Mouse (Mus musculus) T-helper 2 cell (primary cell): Measurements from ENCODE around the gene Adamts4.
"Not testable (repeated sequence)": the region's sequence is repeated elsewhere in the genome, so short reads cannot be mapped to it uniquely, and the experiment has no call there.

Experiments
- in situ Hi-C: fragments of 300-600 bp; cut with MboI, MseI; formaldehyde crosslinking; loops from one replicate; pipeline ENCODE4 v1.15.1; 2025; ENCODE audit warnings: high pct_unique_total_duplicates

Gene Adamts4

DNA sequence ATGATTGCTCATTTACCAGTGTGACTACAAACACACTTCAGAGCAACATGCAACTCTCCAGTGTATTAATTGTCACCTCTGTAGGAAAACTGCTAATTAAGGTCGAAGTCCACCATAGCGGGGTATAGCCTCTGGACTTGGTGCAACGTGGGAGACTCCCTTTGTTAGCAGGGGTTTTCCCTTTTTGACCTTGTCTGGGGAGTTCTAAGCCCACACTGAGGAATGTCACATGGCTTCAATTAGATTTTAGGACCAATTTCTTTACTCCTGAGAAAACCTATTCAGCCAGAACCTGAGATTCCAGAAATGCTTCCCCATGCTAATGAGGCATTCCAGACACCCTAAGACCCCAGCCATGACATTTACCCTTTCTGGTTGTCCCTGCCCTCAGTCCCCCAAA, 20.0 kb upstream of the Adamts4 start:
- in situ Hi-C loops, result no loop called here

DNA sequence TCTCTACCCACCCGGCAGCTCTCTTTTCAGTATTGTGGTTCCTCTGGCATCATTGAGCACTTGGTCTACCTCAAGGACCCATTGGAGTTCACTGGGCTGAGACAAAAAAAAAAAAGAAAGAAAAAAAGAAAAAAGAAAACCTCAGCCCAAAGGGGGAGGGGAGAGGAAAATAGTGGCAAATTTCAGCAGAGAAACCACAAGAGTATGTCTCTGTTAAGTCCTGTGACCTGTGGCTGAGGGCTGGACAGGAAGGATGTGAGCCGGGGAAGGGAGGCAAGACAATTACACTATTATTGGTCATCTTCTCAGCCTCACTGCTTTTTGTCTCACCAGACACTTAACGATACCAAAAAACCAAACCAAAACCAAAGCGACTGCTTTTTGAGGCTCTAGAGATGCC, 18.4 kb upstream of the Adamts4 start:
- in situ Hi-C loops, result no loop called here

DNA sequence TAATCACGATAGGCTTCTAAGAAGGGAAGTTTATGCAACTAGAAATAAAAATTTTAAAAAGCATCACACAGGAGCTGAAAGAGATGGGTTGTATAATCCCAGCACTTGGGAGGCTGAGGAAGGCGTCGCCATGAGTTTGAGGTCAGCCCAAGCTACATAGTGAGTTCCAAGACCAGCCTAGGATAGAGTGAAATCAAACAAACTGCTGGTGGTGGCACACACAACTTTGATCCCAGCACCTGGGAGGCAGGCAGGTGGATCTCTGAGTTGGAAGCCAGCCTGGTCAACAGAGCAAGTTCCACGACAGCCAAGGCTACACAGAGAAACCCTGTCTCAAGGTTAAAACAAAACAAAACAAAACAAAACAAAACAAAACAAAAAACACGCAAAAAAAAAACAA, 17.9 kb upstream of the Adamts4 start:
- in situ Hi-C loops, result no loop called here

DNA sequence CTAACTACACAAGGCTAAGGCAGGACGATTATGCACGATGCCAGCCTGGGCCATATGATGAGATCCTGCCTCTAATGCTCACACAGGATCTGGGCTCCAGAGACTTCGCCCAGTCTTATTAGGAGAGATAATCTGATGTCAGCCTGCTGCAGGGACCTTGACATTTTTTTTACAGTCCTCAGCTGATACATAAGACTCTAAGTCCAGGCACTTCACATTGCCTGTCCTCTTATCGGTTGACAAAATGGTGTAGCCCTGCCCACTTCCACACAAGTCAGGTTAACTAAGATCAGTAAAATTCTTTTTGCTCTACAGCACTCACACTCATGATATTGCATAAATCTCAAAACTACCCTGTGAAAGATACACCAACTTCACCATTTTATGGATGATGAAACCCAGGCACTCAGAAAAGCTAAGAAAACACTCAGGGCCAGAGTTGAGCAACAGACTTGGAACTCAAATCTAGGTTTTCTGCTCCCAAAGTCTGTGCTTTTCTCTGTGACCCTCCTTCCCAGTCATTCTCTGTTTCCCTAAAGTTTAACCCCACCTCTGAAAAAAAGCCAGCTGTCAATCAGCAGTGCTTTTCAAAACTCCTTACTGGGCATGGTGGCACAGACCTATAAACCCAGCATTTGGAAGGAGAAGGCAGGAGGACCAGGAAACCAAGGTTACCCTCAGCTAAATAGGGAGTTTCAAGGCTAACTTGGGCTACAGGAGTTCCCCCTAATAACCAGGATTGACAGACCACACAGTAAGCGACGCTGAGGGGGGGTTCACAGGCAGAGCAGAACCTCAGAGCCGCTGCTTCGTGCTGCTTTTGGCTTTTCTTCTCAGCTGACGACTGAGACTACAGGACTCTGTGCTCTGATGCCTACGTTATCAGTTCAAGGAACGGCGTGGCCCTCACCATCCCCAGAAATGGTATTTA, 17.2 kb upstream of the Adamts4 start:
- in situ Hi-C loops, result no loop called here

DNA sequence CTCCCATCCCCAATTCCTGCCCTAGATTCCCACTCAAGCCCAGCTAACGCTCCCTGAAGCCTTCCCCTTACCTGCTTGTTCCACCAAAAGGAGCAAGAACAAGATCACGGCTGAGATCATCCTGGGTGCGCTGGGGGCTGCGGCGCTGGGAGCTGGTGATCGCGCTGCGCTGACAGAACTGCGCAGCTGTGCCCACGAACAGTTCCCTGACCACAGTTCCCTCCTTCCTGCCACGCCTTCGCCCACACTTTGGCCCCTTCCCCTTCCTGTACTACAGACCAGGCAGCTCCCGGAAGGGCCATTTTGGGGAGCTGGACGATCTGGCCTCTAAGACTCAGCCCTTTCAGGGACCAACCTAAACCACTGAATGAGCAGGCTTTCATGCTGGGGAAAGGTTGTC, 16.1 kb upstream of the Adamts4 start, which contains the start of gene Fcer1g:
TSS of gene Fcer1g (minus strand) at position 240 of the 400 bp plus-strand sequence.
- in situ Hi-C loops, result no loop called here

DNA sequence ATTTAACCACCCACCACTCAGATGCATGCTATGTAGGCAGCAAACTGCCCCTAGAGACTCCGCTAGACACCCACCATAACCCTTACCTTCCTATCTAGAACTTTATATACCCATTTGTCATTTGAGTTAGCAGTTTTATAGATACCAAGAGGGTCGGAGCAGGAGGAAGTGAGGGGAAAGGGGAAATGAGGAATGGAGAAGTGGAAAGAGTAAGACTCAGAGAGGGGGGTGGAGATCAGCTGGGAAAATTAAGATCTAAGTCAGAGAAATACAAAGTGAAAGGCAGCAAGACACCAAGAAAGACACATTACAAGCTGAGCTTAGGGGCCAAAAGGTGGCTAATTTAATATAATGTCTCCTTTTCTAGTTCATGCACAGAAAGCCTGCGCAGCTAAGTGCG, 15.7 kb upstream of the Adamts4 start:
- in situ Hi-C loops, result no loop called here

DNA sequence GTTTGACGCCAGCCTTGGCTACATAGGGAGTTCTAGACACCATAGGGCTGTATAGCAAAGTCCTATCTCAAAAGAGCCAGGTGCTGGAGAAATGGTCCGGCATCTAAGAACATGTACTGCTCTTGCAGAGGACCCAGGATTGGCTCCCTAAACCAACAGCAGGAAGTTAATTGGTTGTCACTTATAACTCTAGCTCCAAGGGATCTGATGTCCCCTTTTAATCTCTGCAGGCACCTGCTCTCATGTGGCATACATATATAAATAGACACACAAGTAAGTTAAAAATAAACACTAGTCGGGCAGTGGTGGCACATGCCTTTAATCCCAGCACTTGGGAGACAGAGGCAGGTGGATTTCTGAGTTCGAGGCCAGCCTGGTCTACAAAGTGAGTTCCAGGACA, 14.4 kb upstream of the Adamts4 start:
- in situ Hi-C loops, result no loop called here

DNA sequence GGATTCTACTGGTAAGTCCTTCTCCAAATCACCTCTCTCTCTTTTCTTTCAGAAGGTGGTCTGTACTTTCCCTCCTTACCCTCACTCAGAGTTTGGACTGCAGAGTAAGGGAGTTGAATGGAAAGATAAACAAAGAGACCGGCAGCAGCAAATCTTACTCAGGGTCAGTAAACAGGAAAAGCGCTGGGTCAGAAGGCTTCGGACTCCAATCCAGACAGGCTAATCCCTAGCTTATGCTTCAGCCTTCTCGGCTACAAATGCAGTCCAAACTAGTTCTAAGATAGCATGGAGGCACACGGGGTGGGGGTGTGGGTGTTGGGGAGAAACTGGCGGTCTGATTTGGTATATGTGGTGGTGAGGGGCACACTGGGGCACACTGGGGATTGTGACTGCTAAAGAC, 12.8 kb upstream of the Adamts4 start:
- in situ Hi-C loops, result no loop called here

DNA sequence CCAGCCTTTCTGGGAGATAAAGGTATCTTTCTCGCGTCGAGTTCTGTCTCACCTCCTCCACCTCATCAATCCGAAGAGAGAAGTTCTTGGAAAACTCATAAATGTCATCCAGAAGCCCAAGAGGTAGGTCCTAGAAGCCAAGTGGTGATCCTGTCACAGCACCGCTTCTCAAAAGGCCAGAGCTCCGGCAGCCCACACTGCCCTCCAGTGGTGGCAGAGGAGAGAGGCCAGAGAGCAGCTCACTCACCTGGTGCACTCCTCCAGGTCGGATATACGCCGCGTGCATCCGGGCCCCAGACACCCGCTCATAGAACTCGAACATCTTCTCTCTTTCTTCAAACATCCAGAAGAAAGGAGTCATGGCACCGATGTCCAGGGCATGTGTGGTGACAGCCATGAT, 11.8 kb upstream of the Adamts4 start:
- in situ Hi-C loops, result no loop called here

DNA sequence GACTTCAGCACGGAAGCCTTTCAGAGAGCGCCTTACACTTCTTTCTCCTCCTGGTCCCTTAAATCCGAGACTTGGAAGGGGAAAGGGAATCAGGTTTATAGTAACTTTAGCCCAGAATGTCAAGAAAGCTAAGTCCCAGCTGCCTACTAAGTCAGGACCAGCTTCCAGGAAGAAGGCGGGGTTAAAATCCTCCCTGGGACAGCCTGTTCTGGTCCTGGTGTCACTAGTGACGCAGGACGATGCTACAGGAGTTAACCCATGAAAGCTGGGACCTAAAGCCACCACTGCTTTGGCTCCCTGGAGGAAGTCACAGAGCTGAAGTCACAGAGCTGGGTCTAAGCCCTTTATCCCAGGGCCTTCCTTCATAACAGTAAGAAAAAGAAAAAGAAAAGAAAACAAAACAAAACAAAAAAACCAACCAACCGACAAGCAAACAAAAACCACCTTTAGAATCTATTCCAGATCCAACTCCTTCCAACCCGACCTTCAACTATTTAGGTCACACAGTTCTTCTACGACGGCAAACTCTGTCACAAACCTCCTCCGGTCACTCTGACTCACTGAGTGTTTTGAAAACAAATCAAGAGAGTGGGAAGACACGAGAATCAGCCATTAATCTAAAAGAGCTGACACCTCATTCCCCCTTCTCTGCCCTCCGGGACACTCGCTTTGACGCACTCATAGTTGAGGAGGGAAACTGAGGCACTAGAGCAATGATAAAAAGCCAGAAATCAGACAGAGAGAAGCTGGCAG, 10.1 kb upstream of the Adamts4 start:
- in situ Hi-C loops, result no loop called here

DNA sequence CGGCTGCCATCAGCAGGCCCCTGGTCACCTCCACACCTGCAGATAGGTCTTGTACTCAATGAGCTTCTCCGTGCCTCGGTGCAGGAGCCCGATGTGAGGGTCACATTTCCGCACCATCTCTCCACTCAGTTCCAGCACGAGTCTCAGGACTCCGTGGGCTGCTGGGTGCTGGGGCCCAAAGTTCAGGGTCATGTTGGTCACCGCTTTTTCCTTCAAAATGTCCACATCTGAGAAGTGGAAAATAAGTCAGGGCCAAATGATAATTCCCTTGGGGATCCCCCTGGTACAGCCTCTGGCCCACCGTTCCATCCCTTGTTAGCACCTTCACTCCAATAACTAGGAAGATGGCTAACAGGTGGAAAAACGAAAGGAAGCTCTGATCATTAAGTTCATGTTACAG, 9.3 kb upstream of the Adamts4 start:
- in situ Hi-C loops, result no loop called here

DNA sequence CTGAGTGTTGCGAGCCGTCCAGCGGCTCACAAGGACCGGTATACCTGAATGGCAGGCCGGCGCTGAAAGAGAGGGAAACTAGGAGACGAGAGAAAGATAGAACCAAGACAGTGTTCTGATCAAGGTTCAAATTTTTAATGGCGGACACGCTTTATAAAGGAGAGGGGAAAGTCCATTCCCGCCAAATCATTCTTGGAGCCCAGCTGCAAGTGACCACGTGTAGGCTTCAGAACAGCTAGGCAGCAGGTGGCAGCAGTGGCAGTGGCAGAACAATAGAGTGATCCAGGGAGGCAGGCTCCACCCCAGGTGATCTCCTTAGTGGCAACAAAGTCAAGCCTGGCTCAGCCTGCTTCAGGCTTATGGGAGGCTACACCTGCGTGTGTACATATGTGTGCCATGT, 8.3 kb upstream of the Adamts4 start:
- in situ Hi-C loops, result not testable (repeated sequence)

DNA sequence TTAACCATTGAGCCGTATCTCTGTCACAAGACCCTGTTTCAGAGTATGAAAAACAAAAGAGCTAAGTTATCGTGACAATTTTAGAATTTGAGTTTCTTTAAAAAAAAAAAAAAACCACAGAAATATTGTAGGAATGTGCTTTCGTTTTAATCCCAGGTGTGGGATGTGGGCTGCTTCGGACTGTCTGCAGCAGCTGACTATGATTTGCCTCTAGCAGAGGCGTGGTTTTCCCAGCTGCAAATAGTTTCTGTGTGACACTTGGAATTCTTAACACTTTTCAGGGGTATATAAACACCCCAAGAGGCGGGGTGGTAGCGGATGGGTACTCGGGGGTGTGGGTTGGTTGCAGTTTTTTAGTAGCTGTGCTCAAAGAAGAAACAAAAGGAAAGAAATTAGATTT, 4.9 kb upstream of the Adamts4 start:
- in situ Hi-C loops, result no loop called here

DNA sequence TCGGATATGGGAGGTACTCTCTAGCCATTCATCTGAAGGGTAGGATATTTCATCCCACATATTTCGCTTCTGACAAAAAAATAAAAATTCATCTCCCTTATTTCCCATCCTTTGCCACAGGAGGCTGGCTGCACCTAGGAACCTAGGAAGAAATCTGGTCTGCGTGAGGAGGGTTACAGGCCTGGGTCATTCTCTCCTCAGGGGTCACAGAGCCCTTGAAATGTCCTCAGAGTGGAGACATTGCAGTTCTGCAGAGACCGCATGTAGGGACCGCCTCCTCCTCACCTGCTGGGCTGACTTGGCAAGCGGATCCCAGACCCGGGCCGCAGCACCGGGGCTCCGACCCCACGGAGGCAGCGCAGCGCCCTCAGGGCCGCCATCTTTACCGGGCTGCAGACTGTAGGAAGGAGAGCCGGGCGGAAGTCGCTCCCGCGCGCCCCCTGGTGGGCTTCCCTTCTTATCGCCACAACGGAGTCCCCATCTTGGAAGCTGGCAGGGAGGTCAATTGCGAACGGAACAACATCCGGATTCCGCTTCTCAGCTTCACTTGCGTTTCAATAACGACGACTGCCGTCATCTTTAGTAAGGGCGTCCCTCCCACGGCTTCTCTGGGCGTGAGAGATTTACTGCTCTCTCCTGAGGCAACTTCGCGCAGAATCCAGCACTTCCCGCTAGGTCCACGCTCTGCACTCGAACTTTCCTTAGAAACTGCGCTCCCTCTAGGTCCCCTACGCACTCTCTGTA, 3.3 kb upstream of the Adamts4 start:
- in situ Hi-C loops, result no loop called here

DNA sequence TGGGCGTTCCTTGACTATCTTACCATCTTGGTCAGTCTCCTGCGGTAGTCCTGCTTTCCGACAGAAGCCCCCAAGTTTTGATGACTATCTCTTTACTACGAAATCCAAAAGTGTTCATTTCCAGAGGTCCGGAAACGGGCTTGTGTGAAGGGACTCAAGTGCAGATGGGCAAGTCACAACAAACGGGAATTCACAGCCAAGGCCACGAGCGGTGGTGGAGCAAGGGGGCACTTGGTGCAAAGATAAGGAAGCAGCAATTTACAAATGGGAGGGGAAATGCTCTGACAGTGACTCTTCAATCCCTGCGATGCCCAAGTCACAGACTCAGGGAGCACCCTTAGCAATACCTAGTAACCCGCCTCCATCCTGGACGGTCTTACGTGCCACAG, 2.8 kb upstream of the Adamts4 start:
- in situ Hi-C loops, result no loop called here

DNA sequence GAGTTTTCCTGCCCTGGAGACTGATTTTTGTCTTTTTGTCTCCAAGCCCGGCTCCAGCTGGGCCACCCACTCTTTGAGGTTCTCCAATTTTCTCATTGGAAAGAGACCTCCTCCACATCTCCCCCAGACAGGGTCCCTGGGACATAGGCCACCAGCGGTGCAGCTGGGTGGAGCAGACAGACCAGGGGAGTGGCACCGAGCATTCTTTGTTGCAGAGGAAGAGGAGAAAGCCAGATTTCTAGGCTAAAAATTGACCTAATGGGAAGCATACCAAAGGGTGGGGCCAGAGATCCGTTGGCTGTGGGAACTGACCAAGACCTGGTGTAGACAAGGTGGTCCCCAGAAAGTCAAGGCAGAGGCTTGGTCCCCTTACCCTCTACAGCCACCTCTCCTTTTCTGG, 2.3 kb upstream of the Adamts4 start:
- in situ Hi-C loops, result no loop called here

DNA sequence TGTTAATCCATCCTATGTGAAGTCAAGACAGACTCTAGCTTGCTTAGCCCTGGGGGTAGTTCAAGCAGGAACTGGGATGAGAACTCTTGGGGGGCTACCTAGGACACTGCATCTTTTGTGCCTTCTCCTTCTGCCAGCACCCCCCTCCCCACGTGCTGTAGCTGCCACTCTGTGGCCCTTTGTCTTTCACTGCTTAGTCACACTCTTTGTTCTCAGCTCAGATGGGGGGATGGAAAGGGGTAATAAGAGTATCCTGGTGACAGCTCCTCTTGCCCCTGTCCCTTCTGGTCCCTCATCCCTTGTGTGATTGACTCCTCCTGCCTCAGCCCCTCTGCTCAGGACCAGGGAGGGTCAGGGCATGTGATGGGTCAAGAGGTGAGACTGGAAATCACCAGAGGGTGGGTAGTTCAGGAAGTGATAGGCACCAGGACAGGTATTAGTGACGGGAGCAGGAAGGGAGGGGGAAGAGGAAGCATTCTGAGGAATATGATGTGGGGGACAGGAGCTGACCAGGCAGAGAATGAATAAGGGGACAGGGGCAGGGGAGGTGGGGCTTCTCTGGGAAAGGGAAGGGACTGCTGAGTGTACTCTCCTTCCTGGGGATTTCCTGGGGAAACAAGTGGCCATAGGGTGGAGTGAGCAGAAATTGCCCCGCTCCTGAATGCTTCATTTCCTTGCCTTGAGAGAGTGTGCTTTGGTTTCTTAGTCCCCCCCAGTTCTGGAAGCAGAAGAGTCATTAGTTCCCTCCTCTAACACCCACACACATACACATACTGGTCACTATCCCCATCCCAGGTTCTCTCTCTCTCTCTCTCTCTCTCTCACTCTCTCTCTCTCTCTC, 1.6 kb upstream of the Adamts4 start:
- in situ Hi-C loops, result no loop called here

DNA sequence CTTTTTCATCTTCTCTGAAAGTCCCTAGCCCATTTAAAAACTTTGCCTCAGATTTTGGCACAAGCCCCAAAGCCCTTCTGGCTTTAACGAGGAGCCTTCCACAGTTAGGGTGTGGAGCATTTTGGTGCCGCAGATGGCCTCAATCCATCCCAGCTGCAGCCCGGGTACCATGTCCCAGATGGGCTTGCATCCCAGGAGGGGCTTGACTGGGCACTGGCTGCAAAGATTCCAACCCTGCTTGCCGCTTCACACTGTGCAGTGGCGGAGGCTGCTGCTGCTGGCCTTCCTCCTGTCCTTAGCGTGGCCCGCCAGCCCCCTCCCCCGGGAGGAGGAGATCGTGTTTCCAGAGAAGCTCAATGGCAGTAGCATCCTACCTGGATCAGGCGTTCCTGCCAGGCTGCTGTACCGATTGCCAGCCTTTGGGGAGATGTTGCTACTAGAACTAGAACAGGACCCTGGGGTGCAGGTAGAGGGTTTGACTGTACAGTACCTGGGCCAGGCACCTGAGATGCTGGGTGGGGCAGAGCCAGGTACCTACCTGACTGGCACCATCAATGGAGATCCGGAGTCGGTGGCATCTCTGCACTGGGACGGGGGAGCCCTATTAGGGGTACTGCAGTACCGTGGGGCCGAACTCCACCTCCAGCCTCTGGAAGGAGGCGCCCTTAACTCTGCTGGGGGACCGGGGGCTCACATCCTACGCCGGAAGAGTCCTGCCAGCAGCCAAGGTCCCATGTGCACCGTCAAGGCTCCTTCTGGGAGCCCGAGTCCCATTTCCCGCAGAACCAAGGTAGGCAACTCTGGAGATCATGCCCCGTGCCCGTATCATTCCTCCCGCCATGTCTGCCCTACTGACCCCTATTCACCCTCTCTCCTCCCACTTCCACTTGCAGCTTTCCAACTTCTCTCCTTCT, 716 bp downstream of the Adamts4 start, which contains the start of gene Ndufs2:
TSS of gene Ndufs2 (minus strand) at position 709 of the 914 bp plus-strand sequence.
- in situ Hi-C loops, result loop anchor here (5.0 kb wide), 1 partner anchor 134 kb away; no protein-coding TSS in a partner anchor

DNA sequence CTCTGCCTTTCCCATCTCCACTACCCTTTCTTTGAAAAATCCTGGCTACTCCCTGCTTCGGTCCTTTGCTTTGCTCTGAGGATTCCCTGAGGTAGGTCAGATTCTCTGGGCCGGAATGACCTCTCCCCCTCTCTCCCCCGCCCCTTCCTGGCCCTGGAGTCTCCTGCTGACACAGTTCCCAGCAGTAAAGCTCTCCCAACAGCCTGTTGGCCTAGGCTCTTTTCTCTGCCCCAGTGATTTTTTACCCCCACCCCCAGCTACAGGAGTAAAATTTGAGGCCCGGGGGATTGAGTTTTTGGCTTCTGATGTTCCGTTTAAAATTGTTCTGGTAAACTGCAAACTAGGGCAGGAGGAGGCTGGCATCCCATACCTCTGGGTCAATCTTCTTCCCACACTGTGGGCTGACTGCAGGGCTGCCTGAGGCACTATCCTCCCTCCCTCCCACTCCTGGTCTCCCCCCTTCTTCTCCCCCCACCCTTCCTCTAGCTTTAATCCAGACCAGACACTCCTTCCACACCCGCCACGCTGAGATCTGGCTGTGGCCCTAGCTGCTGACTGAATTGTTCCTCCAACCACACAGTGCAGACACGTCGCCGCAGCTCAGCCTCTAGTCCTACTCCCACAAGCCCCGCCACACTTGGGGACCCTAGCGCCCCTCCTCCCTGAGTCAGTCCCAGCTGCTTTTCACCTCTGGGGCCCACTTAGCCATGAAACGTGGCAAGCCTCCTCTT, 1.5 kb downstream of the Adamts4 start:
- in situ Hi-C loops, result loop anchor here (5.0 kb wide), 1 partner anchor 134 kb away; no protein-coding TSS in a partner anchor
